Mouse (Mus musculus): ENCODE data around the gene Kcnj12.

GRCm38 (mm10) chr11:61075361-61076326 is 53.3 kb downstream of the Kcnj12 start:
- TF ChIP-seq CTCF (IDR thresholded peaks at IDR 0.05; ENCODE audit: control insufficient read depth, insufficient read depth, low read length) (no peak), POLR2A (IDR thresholded peaks at IDR 0.05; ENCODE audit: borderline replicate concordance, control insufficient read depth, low read depth, low read length) (no peak)

All from bone marrow, adult 2 months (tissue).